In the genomic region with DNA sequence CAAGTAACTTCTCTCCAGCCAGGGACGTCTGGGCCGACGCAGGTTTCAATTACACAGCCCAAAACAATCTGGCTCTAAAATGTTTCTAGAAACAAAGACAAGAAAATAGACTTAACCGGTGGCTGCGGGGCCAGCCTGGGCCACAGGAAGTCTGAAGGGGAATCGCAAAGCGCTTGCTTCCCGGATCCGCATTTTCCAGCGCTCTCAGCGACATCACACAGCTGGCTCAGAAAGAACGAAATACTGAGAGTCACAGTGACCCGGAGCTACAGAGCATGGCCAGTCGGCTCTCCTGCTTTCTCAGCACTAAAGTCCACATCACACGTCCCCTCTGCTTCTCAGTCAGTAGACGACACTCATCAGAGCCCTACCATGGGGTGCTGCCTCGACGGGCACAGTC, we compare ENCODE assay signal across 9 mouse cellular contexts. TPM values are rescaled to one million over a fixed set of nuclear protein-coding genes. Genes with fewer than 3 reads are reported as not detected.
DNase-seq lines count a peak whose midpoint lies in the region; ATAC-seq and TF ChIP-seq lines count a peak whose summit lies in the region.
"Had no signal": no experiment of that assay in that cellular context is flagged by ENCODE, and none has a peak within 500 bp of the region (broad histone marks: within the 10 kb centered on the region; RNA-seq: fewer than 3 reads in every experiment).

No protein-coding gene starts in this region.

- 87% methylated on average over 18 of the region's 18 CpGs for WGBS in forebrain, embryonic 15.5 days
- WGBS in forebrain, embryonic 11.5 days: 89% methylated on average over 18 of the region's 18 CpGs
- 85% methylated on average over 18 of the region's 18 CpGs for WGBS in midbrain, embryonic 12.5 days
- 81% methylated on average over 18 of the region's 18 CpGs for WGBS in midbrain, embryonic 10.5 days
- WGBS in stomach, embryonic 14.5 days: 75% methylated on average over 18 of the region's 18 CpGs
- WGBS in cerebellum, adult 2 months: 83% methylated on average over 18 of the region's 18 CpGs

- TF ChIP-seq POLR2A in cerebellum, adult 2 months (IDR thresholded peaks at IDR 0.05; ENCODE audit: borderline replicate concordance, insufficient read depth, low read length): no peak

- no peak overlapping the region for H3K4me3 ChIP-seq in forebrain, embryonic 15.5 days
- H3K4me3 ChIP-seq in forebrain, embryonic 11.5 days (ENCODE audit: low read depth, low read length): no peak overlapping the region
- no peak overlapping the region for H3K4me3 ChIP-seq in midbrain, embryonic 12.5 days
- no peak overlapping the region for H3K4me3 ChIP-seq in midbrain, embryonic 10.5 days
- no peak overlapping the region for H3K4me3 ChIP-seq in stomach, embryonic 14.5 days (ENCODE audit: low read depth, low read length)
- H3K4me3 ChIP-seq in cerebellum, adult 2 months (replicated peaks; ENCODE audit: insufficient read depth, low read depth, low read length): no peak overlapping the region
- H3K4me3 ChIP-seq: neural tube, embryonic 12.5 days had no signal

- no peaks in the 10 kb centered on the region for H3K9me3 ChIP-seq in forebrain, embryonic 15.5 days
- no peaks in the 10 kb centered on the region for H3K9me3 ChIP-seq in forebrain, embryonic 11.5 days (ENCODE audit: control insufficient read depth, low read length)
- no peaks in the 10 kb centered on the region for H3K9me3 ChIP-seq in midbrain, embryonic 12.5 days
- H3K9me3 ChIP-seq in midbrain, embryonic 10.5 days (replicated peaks): no peaks in the 10 kb centered on the region
- H3K9me3 ChIP-seq in stomach, embryonic 14.5 days (ENCODE audit: control insufficient read depth, low read depth, low read length): no peaks in the 10 kb centered on the region
- H3K9me3 ChIP-seq: neural tube, embryonic 12.5 days had no signal

- H3K4me2 ChIP-seq in forebrain, embryonic 15.5 days (replicated peaks): no peak overlapping the region
- H3K4me2 ChIP-seq in forebrain, embryonic 11.5 days (ENCODE audit: low read depth, low read length, severe bottlenecking): no peak overlapping the region
- no peak overlapping the region for H3K4me2 ChIP-seq in midbrain, embryonic 12.5 days (replicated peaks)
- no peak overlapping the region for H3K4me2 ChIP-seq in stomach, embryonic 14.5 days (replicated peaks; ENCODE audit: low read depth, low read length)
- H3K4me2 ChIP-seq: neural tube, embryonic 12.5 days had no signal

- H3K36me3 ChIP-seq in forebrain, embryonic 15.5 days: no peaks in the 10 kb centered on the region
- H3K36me3 ChIP-seq in forebrain, embryonic 11.5 days (ENCODE audit: control insufficient read depth, insufficient read depth, low read length): no peaks in the 10 kb centered on the region
- H3K36me3 ChIP-seq in midbrain, embryonic 12.5 days: peaks cover 4% of the 10 kb centered on the region; the same call in 1 of the 2 replicates
- H3K36me3 ChIP-seq in midbrain, embryonic 10.5 days: 0 out of 2 replicates have a peak, but pooled peaks cover 7% of the 10 kb centered on the region
- no peaks in the 10 kb centered on the region for H3K36me3 ChIP-seq in stomach, embryonic 14.5 days (ENCODE audit: control insufficient read depth, insufficient read depth, low read length)

- peak overlapping the region; percentile 11; the same call in 1 of the 2 replicates for H3K27ac ChIP-seq in forebrain, embryonic 15.5 days (replicated peaks)
- H3K27ac ChIP-seq in forebrain, embryonic 11.5 days (ENCODE audit: low read depth, low read length): no peak overlapping the region
- H3K27ac ChIP-seq in midbrain, embryonic 12.5 days (replicated peaks): 0 out of 2 replicates have a peak overlapping the region, but pooled peaks have one; percentile 25
- no peak overlapping the region for H3K27ac ChIP-seq in midbrain, embryonic 10.5 days (replicated peaks)
- H3K27ac ChIP-seq in stomach, embryonic 14.5 days (ENCODE audit: low read length): peak overlapping the region; percentile 58; the same call in 1 of the 2 replicates
- H3K27ac ChIP-seq in cerebellum, adult 2 months (ENCODE audit: insufficient read depth, low read length): no peak overlapping the region
- H3K27ac ChIP-seq: neural tube, embryonic 12.5 days had no signal

- H3K9ac ChIP-seq in forebrain, embryonic 15.5 days (replicated peaks): no peak overlapping the region
- H3K9ac ChIP-seq in forebrain, embryonic 11.5 days (ENCODE audit: low read length): no peak overlapping the region
- no peak overlapping the region for H3K9ac ChIP-seq in midbrain, embryonic 12.5 days (replicated peaks)
- H3K9ac ChIP-seq in stomach, embryonic 14.5 days (replicated peaks; ENCODE audit: low read depth, low read length): no peak overlapping the region
- H3K9ac ChIP-seq: neural tube, embryonic 12.5 days had no signal

- TF ChIP-seq CTCF in cerebellum, adult 2 months (IDR thresholded peaks at IDR 0.05; ENCODE audit: borderline replicate concordance, insufficient read depth, low read depth, low read length): no peak

- H3K4me1 ChIP-seq in forebrain, embryonic 15.5 days: peaks cover 46% of the 10 kb centered on the region
- peaks cover 7% of the 10 kb centered on the region; the same call in 1 of the 2 replicates for H3K4me1 ChIP-seq in forebrain, embryonic 11.5 days (replicated peaks; ENCODE audit: control insufficient read depth, insufficient read depth, low read length)
- peaks cover 43% of the 10 kb centered on the region for H3K4me1 ChIP-seq in midbrain, embryonic 12.5 days
- peaks cover 34% of the 10 kb centered on the region for H3K4me1 ChIP-seq in midbrain, embryonic 10.5 days
- H3K4me1 ChIP-seq in stomach, embryonic 14.5 days (ENCODE audit: control insufficient read depth, insufficient read depth, low read length): peaks cover 30% of the 10 kb centered on the region; the same call in 1 of the 2 replicates
- H3K4me1 ChIP-seq in cerebellum, adult 2 months (ENCODE audit: control insufficient read depth, insufficient read depth, low read length): peaks cover 16% of the 10 kb centered on the region

- DNase-seq in forebrain, embryonic 11.5 days (ENCODE audit: low spot score): no peak
- no peak for DNase-seq in midbrain, embryonic 10.5 days (ENCODE audit: low spot score)
- peak; percentile 64 for DNase-seq in kidney, adult 9 months
- no peak for DNase-seq in spleen, postnatal 36 days (ENCODE audit: low spot score in 2 of 2)
- no peak for DNase-seq in cerebellum, adult 2 months

- no peak for ATAC-seq in forebrain, embryonic 15.5 days (replicated peaks)
- ATAC-seq in forebrain, embryonic 11.5 days (replicated peaks; ENCODE audit: low FRiP score): no peak
- ATAC-seq in midbrain, embryonic 12.5 days (ENCODE audit: low FRiP score, low read depth): no peak
- ATAC-seq in stomach, embryonic 14.5 days (ENCODE audit: insufficient number of reproducible peaks, insufficient read depth, low FRiP score, low read depth): no peak

- H3K27me3 ChIP-seq in forebrain, embryonic 15.5 days: no peaks in the 10 kb centered on the region
- no peaks in the 10 kb centered on the region for H3K27me3 ChIP-seq in forebrain, embryonic 11.5 days (ENCODE audit: control insufficient read depth, insufficient read depth, low read length)
- no peaks in the 10 kb centered on the region for H3K27me3 ChIP-seq in midbrain, embryonic 12.5 days
- H3K27me3 ChIP-seq in midbrain, embryonic 10.5 days (ENCODE audit: low read depth, poor library complexity, severe bottlenecking): no peaks in the 10 kb centered on the region
- no peaks in the 10 kb centered on the region for H3K27me3 ChIP-seq in stomach, embryonic 14.5 days (ENCODE audit: control insufficient read depth, insufficient read depth, low read length)
- H3K27me3 ChIP-seq in cerebellum, adult 2 months (ENCODE audit: control insufficient read depth, insufficient read depth, low read length): no peaks in the 10 kb centered on the region
- H3K27me3 ChIP-seq: neural tube, embryonic 12.5 days had no signal

RNA-seq across cellular contexts. Expression of gene Coro1c, which starts 17.7 kb away (rescaled TPM):
- polyA plus RNA-seq in forebrain, embryonic 15.5 days (2015; fragmentation: Nextera tagmentation; extraction: Ambion mirVana): 221 and 224 TPM in 2 replicates
- polyA plus RNA-seq in forebrain, embryonic 11.5 days (2014; fragmentation: Nextera tagmentation; extraction: Ambion mirVana): 231 and 246 TPM in 2 replicates
- polyA plus RNA-seq in midbrain, embryonic 12.5 days (2016; fragmentation: Nextera tagmentation; extraction: Ambion mirVana): 227 and 244 TPM in 2 replicates
- 205 and 233 TPM in 2 replicates for polyA plus RNA-seq in midbrain, embryonic 10.5 days (2016; fragmentation: Nextera tagmentation; extraction: Ambion mirVana)
- 131 and 145 TPM in 2 replicates for polyA plus RNA-seq in stomach, embryonic 14.5 days (2014; fragmentation: Nextera tagmentation; extraction: Ambion mirVana)
- polyA plus RNA-seq in cerebellum, adult 2 months (2012; rRNA removed): 90.2 and 94.1 TPM in 2 replicates

RNA-seq across cellular contexts. Expression of gene Selplg, which starts 58.4 kb away (rescaled TPM):
- 1.8 TPM in 2 replicates for polyA plus RNA-seq in forebrain, embryonic 15.5 days (2015; fragmentation: Nextera tagmentation; extraction: Ambion mirVana)
- polyA plus RNA-seq in forebrain, embryonic 11.5 days (2014; fragmentation: Nextera tagmentation; extraction: Ambion mirVana): 0.67 and 1.4 TPM in 2 replicates
- polyA plus RNA-seq in midbrain, embryonic 12.5 days (2016; fragmentation: Nextera tagmentation; extraction: Ambion mirVana): 1.1 and 1.4 TPM in 2 replicates
- 0.77 and 1.5 TPM in 2 replicates for polyA plus RNA-seq in midbrain, embryonic 10.5 days (2016; fragmentation: Nextera tagmentation; extraction: Ambion mirVana)
- polyA plus RNA-seq in stomach, embryonic 14.5 days (2014; fragmentation: Nextera tagmentation; extraction: Ambion mirVana): 2.9 and 4.5 TPM in 2 replicates
- 12.0 and 13.6 TPM in 2 replicates for polyA plus RNA-seq in cerebellum, adult 2 months (2012; rRNA removed)

Comparison
In these comparisons a context has a peak if more than half of its experiments do, and no peak if none do; other contexts are left out.
1. H3K27ac ChIP-seq: peak in forebrain, embryonic 15.5 days (single experiment), midbrain, embryonic 12.5 days (single experiment) and stomach, embryonic 14.5 days (single experiment); none in forebrain, embryonic 11.5 days (single experiment), midbrain, embryonic 10.5 days (single experiment) and cerebellum, adult 2 months (single experiment).